30 mouse cellular contexts compared by ENCODE assay signal in the genomic region with DNA sequence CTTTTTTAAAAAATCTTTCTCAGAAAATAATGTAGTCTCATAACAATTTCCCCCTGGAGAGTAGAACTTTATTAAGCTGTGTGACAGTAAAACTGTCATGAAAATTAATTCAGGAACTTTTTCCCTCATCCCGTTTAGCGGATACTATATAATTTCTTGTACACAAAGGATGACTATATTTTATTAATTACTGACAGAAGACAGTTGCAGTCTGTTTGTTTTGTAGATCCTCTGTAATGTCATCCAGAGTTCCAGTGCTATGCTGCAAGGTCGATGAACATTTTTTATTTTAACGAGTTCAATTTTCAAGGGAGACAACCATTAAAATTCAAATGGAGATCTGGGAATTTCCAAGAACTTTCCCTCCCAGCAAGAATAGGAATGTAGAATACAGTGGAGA. TPM values are rescaled to one million over a fixed set of nuclear protein-coding genes. Genes with fewer than 3 reads are reported as not detected.
"Had no signal": no experiment of that assay in that cellular context is flagged by ENCODE, and none has a peak within 500 bp of the region (broad histone marks: within the 10 kb centered on the region; RNA-seq: fewer than 3 reads in every experiment).

No protein-coding gene starts in this region.

- H3K9me3 ChIP-seq: embryonic facial prominence, embryonic 10.5 days; embryonic facial prominence, embryonic 12.5 days; embryonic facial prominence, embryonic 13.5 days; embryonic facial prominence, embryonic 15.5 days; forebrain, embryonic 10.5 days; forebrain, embryonic 12.5 days; forebrain, embryonic 13.5 days; forebrain, embryonic 15.5 days had no signal

- H3K4me3 ChIP-seq: embryonic facial prominence, embryonic 10.5 days; embryonic facial prominence, embryonic 12.5 days; embryonic facial prominence, embryonic 13.5 days; embryonic facial prominence, embryonic 15.5 days; erythroblast, embryonic 14.5 days; forebrain, embryonic 10.5 days; forebrain, embryonic 12.5 days; forebrain, embryonic 13.5 days; forebrain, embryonic 15.5 days; gastrocnemius, adult 2 months had no signal

- H3K4me1 ChIP-seq: embryonic facial prominence, embryonic 10.5 days; embryonic facial prominence, embryonic 13.5 days; embryonic facial prominence, embryonic 15.5 days; forebrain, embryonic 10.5 days; forebrain, embryonic 12.5 days; forebrain, embryonic 13.5 days; forebrain, embryonic 15.5 days had no signal

- DNase-seq: cerebellum, adult 2 months; cerebellum, adult 8-10 months; cerebellum, adult 9-10 months; cerebellum, adult 9-11 months; cerebellum, postnatal 10 days; cerebellum, postnatal 14 days; cerebellum, postnatal 25 days; cerebellum, postnatal 36 days; embryo, embryonic 11 days; forebrain, postnatal 0 days; gastrocnemius, adult 2 months; gastrocnemius, postnatal 10 days; gastrocnemius, postnatal 14 days; gastrocnemius, postnatal 25 days; gastrocnemius, postnatal 36 days; heart, adult 11 months; heart, adult 18-20 months had no signal

- H3K9ac ChIP-seq: embryonic facial prominence, embryonic 12.5 days; embryonic facial prominence, embryonic 13.5 days; embryonic facial prominence, embryonic 15.5 days; forebrain, embryonic 12.5 days; forebrain, embryonic 13.5 days; forebrain, embryonic 15.5 days; forebrain, postnatal 0 days had no signal

- H3K36me3 ChIP-seq: embryonic facial prominence, embryonic 10.5 days; embryonic facial prominence, embryonic 12.5 days; embryonic facial prominence, embryonic 13.5 days; embryonic facial prominence, embryonic 15.5 days; forebrain, embryonic 10.5 days; forebrain, embryonic 12.5 days; forebrain, embryonic 15.5 days had no signal

- H3K27me3 ChIP-seq: embryonic facial prominence, embryonic 12.5 days; embryonic facial prominence, embryonic 13.5 days; embryonic facial prominence, embryonic 15.5 days; forebrain, embryonic 12.5 days; forebrain, embryonic 13.5 days; forebrain, embryonic 15.5 days had no signal

- H3K27ac ChIP-seq: embryonic facial prominence, embryonic 10.5 days; embryonic facial prominence, embryonic 12.5 days; embryonic facial prominence, embryonic 13.5 days; embryonic facial prominence, embryonic 15.5 days; forebrain, embryonic 10.5 days; forebrain, embryonic 12.5 days; forebrain, embryonic 13.5 days; forebrain, embryonic 15.5 days; gastrocnemius, adult 2 months had no signal

- H3K4me2 ChIP-seq: embryonic facial prominence, embryonic 12.5 days; embryonic facial prominence, embryonic 13.5 days; embryonic facial prominence, embryonic 15.5 days; forebrain, embryonic 12.5 days; forebrain, embryonic 13.5 days; forebrain, embryonic 15.5 days had no signal

- ATAC-seq: forebrain, embryonic 13.5 days; forebrain, embryonic 14.5 days; forebrain, embryonic 15.5 days; forebrain, embryonic 16.5 days; forebrain, postnatal 0 days had no signal

RNA-seq across cellular contexts. Expression of a gene that starts 33.6 kb away (rescaled TPM):
- polyA plus RNA-seq: embryonic facial prominence, embryonic 10.5 days; embryonic facial prominence, embryonic 11.5 days; embryonic facial prominence, embryonic 12.5 days; embryonic facial prominence, embryonic 13.5 days; erythroblast, embryonic 14.5 days; forebrain, embryonic 10.5 days; forebrain, embryonic 11.5 days; forebrain, embryonic 12.5 days; forebrain, embryonic 13.5 days; forebrain, embryonic 14.5 days; forebrain, embryonic 15.5 days had no signal

RNA-seq across cellular contexts. Expression of a gene that starts 57.8 kb away (rescaled TPM):
- polyA plus RNA-seq: embryonic facial prominence, embryonic 10.5 days; embryonic facial prominence, embryonic 11.5 days; embryonic facial prominence, embryonic 13.5 days; erythroblast, embryonic 14.5 days; forebrain, embryonic 10.5 days; forebrain, embryonic 12.5 days; forebrain, embryonic 13.5 days; forebrain, embryonic 14.5 days; forebrain, embryonic 15.5 days; forebrain, embryonic 16.5 days had no signal
